Mouse (Mus musculus) liver, adult 2 months (tissue): ENCODE results near the gene Lmf2. TPM values are rescaled to one million over a fixed set of nuclear protein-coding genes. Genes with fewer than 3 reads are reported as not detected.

Experiments
- DNase-seq: peaks from one replicate; pipeline ENCODE4 v3.0.0-alpha.2; 2011; ENCODE audit warnings: low read depth, low spot score; ENCODE audit errors: extremely low read depth
- H3K27ac ChIP-seq: fragments of 200-500 bp; replicated peaks from 2 replicates; pipeline ENCODE4 v1.5.1; 2012; ENCODE audit warnings: low read depth, mild to moderate bottlenecking, control low read depth, inconsistent platforms, low read length; ENCODE audit not compliant: insufficient read depth
- H3K27me3 ChIP-seq: fragments of 200-500 bp; 2 replicates; pipeline ENCODE4 v1.6.1; 2012; ENCODE audit warnings: mild to moderate bottlenecking, moderate library complexity, low read length, inconsistent platforms; ENCODE audit not compliant: control insufficient read depth, insufficient read depth
- H3K36me3 ChIP-seq: fragments of 200-500 bp; 2 replicates; pipeline ENCODE4 v1.6.1; 2012; ENCODE audit warnings: low read length, inconsistent platforms; ENCODE audit not compliant: control insufficient read depth, insufficient read depth
- H3K4me1 ChIP-seq: fragments of 200-500 bp; 2 replicates; pipeline ENCODE4 v1.6.1; 2011; ENCODE audit warnings: low read length; ENCODE audit not compliant: control insufficient read depth, insufficient read depth
- H3K4me3 ChIP-seq: fragments of 200-500 bp; 2 replicates; pipeline ENCODE4 v1.5.1; 2011; ENCODE audit warnings: low read depth, mild to moderate bottlenecking, control low read depth, low read length, moderate library complexity; ENCODE audit not compliant: insufficient read depth
- H3K79me2 ChIP-seq: fragments of 200-500 bp; 2 replicates; pipeline ENCODE4 v1.6.1; 2012; ENCODE audit warnings: inconsistent platforms, mild to moderate bottlenecking, low read length, moderate library complexity; ENCODE audit not compliant: control insufficient read depth, insufficient read depth
- H3K9ac ChIP-seq: fragments of 200-500 bp; 2 replicates; pipeline ENCODE4 v1.6.1; 2012; ENCODE audit warnings: low read depth, mild to moderate bottlenecking, control low read depth, inconsistent platforms, low read length
- CTCF ChIP-seq: fragments of 200-500 bp; IDR thresholded peaks from 2 replicates; pipeline ENCODE4 v1.5.1; 2011; ENCODE audit warnings: low read depth, low read length, control low read depth
- POLR2A ChIP-seq: fragments of 200-500 bp; IDR thresholded peaks from 2 replicates; pipeline ENCODE4 v1.6.1; 2011; ENCODE audit warnings: low read length, control low read depth; ENCODE audit not compliant: insufficient read depth; ENCODE audit errors: extremely low read depth
- WGBS: fragments of 180-500 bp; shearing (Covaris S2); methylation state at CpG from one replicate; pipeline ENCODE4 v1.1.7; 2018; 5-methylcytosine and 5-hydroxymethylcytosine counted together
- polyA plus RNA-seq: library from polyadenylated mRNA; depleted of rRNA; stranded (reverse); fragments of >200 nt; gene quantifications from 2 replicates; pipeline ENCODE4 v1.2.3, GENCODE M21; 2012
- total RNA-seq: library from RNA; depleted of rRNA; stranded (reverse); fragments of >200 nt; gene quantifications from 2 replicates; pipeline ENCODE4 v1.2.3, GENCODE M21; 2014

Lmf2 gene
- total and polyA plus RNA-seq, 2 experiments = 4.3 to 21.3 TPM

DNA sequence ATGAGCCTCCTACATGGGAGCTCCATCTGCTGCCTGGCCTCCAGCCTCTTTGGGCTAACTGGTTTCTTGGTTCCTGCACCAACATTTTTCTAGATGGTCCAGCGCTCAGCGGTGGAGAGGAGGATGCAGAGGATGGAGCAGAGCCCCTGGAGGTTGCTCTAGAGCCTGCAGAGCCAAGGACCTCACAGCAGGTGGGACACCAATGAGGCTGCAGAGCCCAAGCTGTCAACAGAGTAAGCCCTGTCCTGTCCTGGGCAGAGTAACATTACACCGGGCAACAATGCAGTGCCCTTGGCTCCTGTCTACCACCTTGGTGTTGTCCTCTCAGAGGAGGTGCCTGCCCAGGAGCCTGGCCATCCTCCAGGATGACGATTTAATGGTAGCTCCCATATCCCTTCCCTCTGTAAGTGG lies 9.7 kb upstream of the Lmf2 start:
- Histone ChIP-seq H3K4me3 (no peak overlapping the region), H3K4me1 (no peaks in the 10 kb centered on the region), H3K36me3 (peaks cover 35% of the 10 kb centered on the region), H3K79me2 (no peaks in the 10 kb centered on the region), H3K27ac (no peak overlapping the region), H3K9ac (no peak overlapping the region), H3K27me3 (no peaks in the 10 kb centered on the region)
- TF ChIP-seq POLR2A (no peak), CTCF (no peak)
- 96% methylated on average over 4 of the region's 4 CpGs for WGBS
- no peak for DNase-seq

DNA sequence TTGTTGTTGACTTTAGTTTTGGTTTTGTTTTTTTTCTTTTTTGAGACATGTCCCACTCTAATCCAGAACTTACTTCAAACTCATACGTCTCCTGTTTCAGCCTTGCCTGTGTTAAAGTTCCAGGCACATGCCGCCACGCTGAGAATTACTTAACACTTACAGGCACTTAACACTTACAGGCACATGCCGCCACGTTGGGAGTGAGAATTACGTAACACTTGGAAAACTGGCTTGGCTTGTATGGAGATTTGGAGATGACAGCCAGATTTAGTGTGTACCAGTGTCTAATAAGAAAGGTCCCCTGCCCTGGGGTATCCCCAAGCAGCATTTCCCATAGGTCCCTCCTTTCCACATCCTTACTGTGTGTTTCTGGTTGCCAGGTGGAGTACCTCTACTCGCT lies 7.6 kb upstream of the Lmf2 start:
- H3K79me2 ChIP-seq = peaks cover 3% of the 10 kb centered on the region; the same call in 1 of the 2 replicates
- no peaks in the 10 kb centered on the region for H3K27me3 ChIP-seq
- H3K36me3 ChIP-seq = peaks cover 35% of the 10 kb centered on the region
- H3K27ac ChIP-seq = no peak overlapping the region
- H3K4me3 ChIP-seq = no peak overlapping the region
- no peak for TF ChIP-seq CTCF
- TF ChIP-seq POLR2A = no peak
- DNase-seq = no peak
- H3K9ac ChIP-seq = no peak overlapping the region
- H3K4me1 ChIP-seq = no peaks in the 10 kb centered on the region
- WGBS = 70% methylated on average over 7 of the region's 7 CpGs

DNA sequence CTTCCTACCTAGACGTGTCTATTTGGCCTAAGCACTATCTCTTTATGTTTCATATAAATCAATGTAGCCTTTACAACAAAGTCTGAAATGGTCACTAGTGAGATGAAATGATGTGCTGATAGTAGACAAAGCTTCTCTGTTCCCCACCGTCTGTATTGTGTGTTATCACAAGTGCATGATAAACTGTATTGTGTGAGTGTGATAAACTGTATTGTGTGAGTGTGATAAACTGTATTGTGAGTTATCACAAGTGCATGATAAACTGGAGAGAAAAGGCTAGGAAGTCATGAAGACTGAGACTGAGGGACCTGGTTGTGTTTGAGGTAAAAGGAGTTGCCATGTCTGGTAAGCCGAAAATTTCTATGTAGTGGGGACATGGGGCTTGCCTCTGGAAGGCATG lies 3.3 kb upstream of the Lmf2 start:
- 83% methylated on average over 3 of the region's 3 CpGs for WGBS
- Histone ChIP-seq H3K27me3 (no peaks in the 10 kb centered on the region), H3K79me2 (peaks cover 16% of the 10 kb centered on the region; the same call in 1 of the 2 replicates), H3K4me3 (no peak overlapping the region), H3K4me1 (peaks cover 3% of the 10 kb centered on the region), H3K9ac (no peak overlapping the region), H3K27ac (no peak overlapping the region), H3K36me3 (peaks cover 12% of the 10 kb centered on the region; the same call in 1 of the 2 replicates)
- DNase-seq = no peak
- no peak for TF ChIP-seq CTCF
- no peak for TF ChIP-seq POLR2A

DNA sequence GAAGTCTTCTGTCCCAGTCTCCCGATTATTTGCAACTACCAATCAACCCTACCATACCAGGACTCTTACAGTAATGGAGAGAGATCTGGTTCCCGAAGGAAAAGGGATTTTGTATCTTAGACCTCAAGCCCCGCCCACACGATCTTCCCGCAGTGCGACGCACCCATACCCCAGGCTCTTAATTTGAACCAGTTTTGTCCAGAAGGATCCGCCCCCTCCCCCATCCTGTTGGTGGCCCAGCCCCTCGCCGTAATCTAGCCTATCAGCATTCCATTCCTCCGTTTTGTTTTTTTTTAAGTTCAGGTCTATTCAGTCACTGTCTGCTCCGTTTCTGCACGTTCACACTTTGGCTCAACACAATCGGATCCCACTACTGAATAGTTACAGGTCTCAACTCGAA lies 913 bp upstream of the Lmf2 start:
- Histone ChIP-seq H3K4me1 (peaks cover 3% of the 10 kb centered on the region), H3K79me2 (peaks cover 16% of the 10 kb centered on the region; the same call in 1 of the 2 replicates), H3K9ac (peak overlapping the region; percentile 34; the same call in 1 of the 2 replicates), H3K36me3 (peaks cover 3% of the 10 kb centered on the region; the same call in 1 of the 2 replicates), H3K4me3 (peak overlapping the region; percentile 93), H3K27me3 (no peaks in the 10 kb centered on the region), H3K27ac (peak overlapping the region; percentile 22; the same call in 1 of the 2 replicates)
- DNase-seq = peak; percentile 53
- TF ChIP-seq CTCF = no peak
- TF ChIP-seq POLR2A = no peak
- under 1% methylated on average over 15 of the region's 15 CpGs for WGBS

DNA sequence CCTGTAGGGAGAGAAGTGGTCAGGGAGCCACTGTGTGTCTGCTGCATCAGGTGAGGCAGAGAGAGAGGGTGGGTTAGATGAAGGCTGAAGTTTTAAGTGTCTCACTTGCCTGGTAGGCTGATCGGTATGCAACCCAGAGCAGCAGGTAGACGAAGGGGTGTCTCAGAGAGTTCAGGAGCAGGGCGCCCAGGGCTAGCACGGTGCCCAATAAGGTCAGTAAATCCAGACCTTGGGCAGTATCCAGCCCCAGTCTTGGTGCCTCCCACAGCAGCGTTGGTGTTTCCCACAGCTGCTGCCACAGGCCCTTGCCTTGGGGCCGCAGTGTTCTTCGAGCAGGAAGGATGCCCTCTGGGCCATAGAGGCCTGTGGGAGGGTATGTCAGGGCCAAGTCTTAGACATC lies 1.0 kb downstream of the Lmf2 start:
- TF ChIP-seq POLR2A (no peak), CTCF (no peak)
- Histone ChIP-seq H3K9ac (no peak overlapping the region), H3K36me3 (0 out of 2 replicates have a peak, but pooled peaks cover 2% of the 10 kb centered on the region), H3K27me3 (no peaks in the 10 kb centered on the region), H3K27ac (no peak overlapping the region), H3K4me3 (no peak overlapping the region), H3K4me1 (peaks cover 3% of the 10 kb centered on the region), H3K79me2 (peaks cover 16% of the 10 kb centered on the region; the same call in 1 of the 2 replicates)
- 62% methylated on average over 7 of the region's 7 CpGs for WGBS
- DNase-seq = no peak

DNA sequence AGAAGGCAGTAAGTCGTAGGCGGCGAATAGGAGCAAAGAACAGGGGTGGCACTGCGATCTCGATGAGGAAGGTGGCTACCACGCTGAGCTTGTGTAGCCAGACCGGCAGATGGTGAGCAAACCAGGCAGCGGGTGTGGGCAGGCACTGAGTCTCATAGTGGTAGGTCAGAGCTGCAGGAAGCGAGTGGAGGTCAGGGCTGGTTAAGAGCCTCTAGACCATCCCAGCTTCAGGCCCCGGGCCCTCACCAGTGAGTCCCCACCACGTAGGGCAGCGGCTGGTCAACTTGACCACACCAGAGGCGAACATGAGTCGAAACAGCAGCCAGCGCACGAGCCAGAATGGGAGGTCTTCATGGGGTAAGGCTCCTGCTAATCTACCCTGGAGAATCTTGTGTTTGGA lies 1.6 kb downstream of the Lmf2 start:
- H3K4me1 ChIP-seq = peaks cover 3% of the 10 kb centered on the region
- no peak for DNase-seq
- H3K4me3 ChIP-seq = no peak overlapping the region
- no peak overlapping the region for H3K27ac ChIP-seq
- peaks cover 16% of the 10 kb centered on the region; the same call in 1 of the 2 replicates for H3K79me2 ChIP-seq
- H3K27me3 ChIP-seq = no peaks in the 10 kb centered on the region
- 96% methylated on average over 16 of the region's 16 CpGs for WGBS
- H3K9ac ChIP-seq = no peak overlapping the region
- TF ChIP-seq POLR2A (no peak), CTCF (no peak)
- H3K36me3 ChIP-seq = 0 out of 2 replicates have a peak, but pooled peaks cover 2% of the 10 kb centered on the region
